Mouse (Mus musculus) heart, postnatal 25 days (tissue): ENCODE measurements at regions not wholly inside any gene's neighbourhood (a gene's known extent, or its start where the extent isn't known, plus 50 kb on each side); places are given as distances from the start of the nearest gene placed in this dataset.

Experiments
- DNase-seq: peaks from one replicate; pipeline ENCODE4 v3.0.0; 2022; ENCODE audit warnings: low spot score
- intact Hi-C: fragments of 180-260 bp; cut with DNase I; formaldehyde crosslinking; loops from one replicate; pipeline ENCODE4 v1.15.1; 2025

DNA sequence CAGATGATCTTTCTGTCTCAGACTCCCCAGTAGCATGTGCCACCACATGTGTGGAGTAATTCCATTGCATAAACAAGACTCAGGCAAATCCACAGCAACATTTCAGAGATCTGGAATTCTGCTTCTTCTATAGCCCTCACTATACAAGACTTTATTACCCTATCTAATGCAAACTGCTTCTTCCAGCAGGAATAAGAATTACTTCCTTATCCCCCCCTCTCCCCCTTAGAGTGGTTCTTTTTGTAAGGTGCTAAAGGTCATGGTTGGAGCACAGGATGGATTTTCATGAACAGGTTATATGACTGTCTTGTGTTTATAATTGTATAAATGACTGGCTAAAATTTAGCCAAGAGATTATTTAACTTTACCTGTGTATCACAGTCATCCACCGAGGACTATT is 5037.4 kb downstream of the 9330182O14Rik start:
- DNase-seq: no peak
- intact Hi-C loops: no loop called here

- DNase-seq: no peak
- intact Hi-C loops: loop anchor here (5.0 kb wide), 1 partner anchor 584 kb away; no protein-coding TSS in a partner anchor
Measured at GRCm38 (mm10) chr15:45178341-45178740, 5044.2 kb downstream of the 9330182O14Rik start.

GRCm38 (mm10) chr15:45180173-45180572 is 5046.0 kb downstream of the 9330182O14Rik start:
- intact Hi-C loops: no loop called here
- no peak for DNase-seq
